Mouse (Mus musculus) cerebellum, postnatal 36 days (tissue): Measurements from ENCODE around the gene Unc13c.
A peak's percentile ranks its signal among the peaks of the same experiment; 100 is the strongest.

Source experiments
- DNase-seq, 2 experiments: peaks; one replicate each; pipeline ENCODE4 v3.0.0; 2021 to 2022; ENCODE audit warnings: mixed read lengths in 2 of 2

Unc13c gene

GRCm38 (mm10) chr9:73867410-73868067, 101.2 kb downstream of the Unc13c start:
- no peak for DNase-seq

GRCm38 (mm10) chr9:73866666-73867065, 102.1 kb downstream of the Unc13c start:
- no peak for DNase-seq

- peak in 1 of 2 experiments; percentile 40 for DNase-seq
Measured at GRCm38 (mm10) chr9:73859469-73859868, 109.3 kb downstream of the Unc13c start.

- no peak for DNase-seq
Measured at GRCm38 (mm10) chr9:73854281-73854680, 114.5 kb downstream of the Unc13c start.

GRCm38 (mm10) chr9:73806681-73807080, 162.1 kb downstream of the Unc13c start:
- DNase-seq, result no peak

- DNase-seq, result peak; percentile 18 to 28
Measured at GRCm38 (mm10) chr9:73774616-73775015, 194.2 kb downstream of the Unc13c start.

GRCm38 (mm10) chr9:73755185-73755584, 213.6 kb downstream of the Unc13c start:
- peak; percentile 6 to 28 for DNase-seq

- no peak for DNase-seq
Measured at GRCm38 (mm10) chr9:73753480-73753879, 215.3 kb downstream of the Unc13c start.

- DNase-seq, result peak in 1 of 2 experiments; percentile 20
Measured at GRCm38 (mm10) chr9:73751344-73751743, 217.4 kb downstream of the Unc13c start.

- DNase-seq, result no peak
Measured at GRCm38 (mm10) chr9:73734446-73734845, 234.3 kb downstream of the Unc13c start.

GRCm38 (mm10) chr9:73725717-73726662, 242.8 kb downstream of the Unc13c start:
- peak in 1 of 2 experiments; percentile 27 for DNase-seq

GRCm38 (mm10) chr9:73724776-73725175, 244.0 kb downstream of the Unc13c start:
- DNase-seq, result peak; percentile 18 to 19

- DNase-seq, result peak in 1 of 2 experiments; percentile 24
Measured at GRCm38 (mm10) chr9:73713508-73713907, 255.3 kb downstream of the Unc13c start.

GRCm38 (mm10) chr9:73697103-73697502, 271.7 kb downstream of the Unc13c start:
- DNase-seq, result no peak

GRCm38 (mm10) chr9:73681580-73681979, 287.2 kb downstream of the Unc13c start:
- no peak for DNase-seq

GRCm38 (mm10) chr9:73680545-73681495, 287.9 kb downstream of the Unc13c start:
- DNase-seq, result no peak

- no peak for DNase-seq
Measured at GRCm38 (mm10) chr9:73671656-73672212, 297.0 kb downstream of the Unc13c start.

GRCm38 (mm10) chr9:73670040-73670439, 298.7 kb downstream of the Unc13c start:
- DNase-seq, result no peak

GRCm38 (mm10) chr9:73662839-73663238, 305.9 kb downstream of the Unc13c start:
- DNase-seq, result no peak

GRCm38 (mm10) chr9:73649088-73649487, 319.7 kb downstream of the Unc13c start:
- no peak for DNase-seq

- no peak for DNase-seq
Measured at GRCm38 (mm10) chr9:73638119-73638518, 330.6 kb downstream of the Unc13c start.

- DNase-seq, result no peak
Measured at GRCm38 (mm10) chr9:73625171-73625570, 343.6 kb downstream of the Unc13c start.
